Mouse (Mus musculus) yolk sac, embryonic 10.5 days (tissue): ENCODE measurements around the gene Gm5127.

ENCODE experiments used
- DNase-seq: peaks from one replicate; pipeline ENCODE4 v3.0.0-alpha.2; 2017; ENCODE audit warnings: low spot score

The Gm5127 gene

GRCm38 (mm10) chrX:106582886-106583285, at the start of gene Gm5127:
Gene Gm5127 (plus strand): TSS chrX:106583186.
- DNase-seq, result no peak

GRCm38 (mm10) chrX:106536359-106536758, 46.6 kb upstream of the Gm5127 start:
- no peak for DNase-seq

GRCm38 (mm10) chrX:106555457-106555856, 27.5 kb upstream of the Gm5127 start:
- no peak for DNase-seq

- DNase-seq, result no peak
These were observed 4.0 kb upstream of the Gm5127 start for GRCm38 (mm10) chrX:106578966-106579365.

- no peak for DNase-seq
These were observed 2.6 kb upstream of the Gm5127 start for GRCm38 (mm10) chrX:106580410-106580809.

- no peak for DNase-seq
These were observed 789 bp upstream of the Gm5127 start for GRCm38 (mm10) chrX:106582197-106582596.

GRCm38 (mm10) chrX:106593914-106594313, 10.9 kb downstream of the Gm5127 start:
- DNase-seq, result no peak

- DNase-seq, result no peak
These were observed 12.9 kb downstream of the Gm5127 start for GRCm38 (mm10) chrX:106595904-106596303.

- DNase-seq, result peak; percentile 11
These were observed 19.7 kb downstream of the Gm5127 start for GRCm38 (mm10) chrX:106602574-106603258.

GRCm38 (mm10) chrX:106603386-106603785, 20.4 kb downstream of the Gm5127 start, which contains the start of gene Cysltr1:
Gene Cysltr1 (minus strand): TSS chrX:106603679.
- DNase-seq, result peak; percentile 8

- no peak for DNase-seq
These were observed 39.5 kb downstream of the Gm5127 start for GRCm38 (mm10) chrX:106622512-106622911.

- no peak for DNase-seq
These were observed 40.7 kb downstream of the Gm5127 start for GRCm38 (mm10) chrX:106623667-106624066.

- no peak for DNase-seq
These were observed 45.5 kb downstream of the Gm5127 start for GRCm38 (mm10) chrX:106628514-106628913.

- no peak for DNase-seq
These were observed 50.6 kb downstream of the Gm5127 start for GRCm38 (mm10) chrX:106633543-106633942.

GRCm38 (mm10) chrX:106634799-106635541, 52.0 kb downstream of the Gm5127 start:
- no peak for DNase-seq

- DNase-seq, result peak; percentile 2
These were observed 79.1 kb downstream of the Gm5127 start for GRCm38 (mm10) chrX:106662101-106662500.

GRCm38 (mm10) chrX:106704590-106704989, 121.6 kb downstream of the Gm5127 start:
- no peak for DNase-seq

- peak; percentile 18 for DNase-seq
These were observed 134.2 kb downstream of the Gm5127 start for GRCm38 (mm10) chrX:106717160-106717559.

- no peak for DNase-seq
These were observed 159.3 kb downstream of the Gm5127 start for GRCm38 (mm10) chrX:106742241-106742640.

- no peak for DNase-seq
These were observed 172.3 kb downstream of the Gm5127 start for GRCm38 (mm10) chrX:106755272-106755671.
